Mouse (Mus musculus): ENCODE measurements around the gene Cnn1.
"Not testable (repeated sequence)": the region's sequence is repeated elsewhere in the genome, so short reads cannot be mapped to it uniquely, and the experiment has no call there.

- TF ChIP-seq CTCF (IDR thresholded peaks at IDR 0.05; ENCODE audit: control insufficient read depth, insufficient read depth, low read length); POLR2A (IDR thresholded peaks at IDR 0.05; ENCODE audit: borderline replicate concordance, control insufficient read depth, low read depth, low read length): not testable (repeated sequence)
Measured at GRCm38 (mm10) chr9:22075778-22076177, 23.2 kb upstream of the Cnn1 start.

Data from bone marrow, adult 2 months (tissue).